Mouse (Mus musculus): Measurements from ENCODE around the gene Ptp4a2. TPM values are rescaled to one million over a fixed set of nuclear protein-coding genes. Genes with fewer than 3 reads are reported as not detected.

The Ptp4a2 gene
- polyA plus RNA-seq, 1 experiment from 2014 or later: 214 TPM

DNA sequence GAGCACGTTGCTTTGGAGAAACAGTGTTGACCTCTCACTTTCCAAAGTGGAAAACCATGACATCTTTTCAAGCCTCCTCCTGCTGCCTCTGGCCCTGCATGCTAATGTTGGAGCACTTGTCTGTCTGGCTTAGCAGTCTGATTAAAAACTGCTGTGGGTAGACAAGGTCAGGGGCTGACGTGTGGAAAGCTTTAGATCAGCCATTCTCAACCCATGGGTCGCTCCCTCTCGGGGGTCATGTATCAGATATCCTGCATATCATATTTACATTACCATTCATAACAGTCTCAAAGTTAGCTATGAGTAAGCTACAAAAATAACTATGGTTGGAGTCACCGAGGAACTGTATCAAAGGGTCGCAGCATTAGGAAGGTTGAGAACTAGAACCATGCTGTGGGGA, 57.2 kb downstream of the Ptp4a2 start:
- Histone ChIP-seq H3K4me3 (ENCODE audit: low read depth, low read length) (no peak overlapping the region), H3K27ac (ENCODE audit: low read depth, low read length) (no peak overlapping the region), H3K9ac (ENCODE audit: low read length) (no peak overlapping the region), H3K9me3 (replicated peaks; ENCODE audit: control insufficient read depth, low read length) (no peaks in the 10 kb centered on the region), H3K36me3 (ENCODE audit: control insufficient read depth, insufficient read depth, low read length) (no peaks in the 10 kb centered on the region), H3K27me3 (replicated peaks; ENCODE audit: control insufficient read depth, insufficient read depth, low read length) (no peaks in the 10 kb centered on the region), H3K4me2 (ENCODE audit: low read length) (no peak overlapping the region), H3K4me1 (ENCODE audit: control insufficient read depth, insufficient read depth, low read length) (no peaks in the 10 kb centered on the region)
- WGBS: 77% methylated on average over 6 of the region's 6 CpGs
- DNase-seq (ENCODE audit: low spot score) (no peak), ATAC-seq (no peak)

- no peak for ATAC-seq
These were observed 59.5 kb downstream of the Ptp4a2 start for GRCm38 (mm10) chr4:129870483-129870882.

DNA sequence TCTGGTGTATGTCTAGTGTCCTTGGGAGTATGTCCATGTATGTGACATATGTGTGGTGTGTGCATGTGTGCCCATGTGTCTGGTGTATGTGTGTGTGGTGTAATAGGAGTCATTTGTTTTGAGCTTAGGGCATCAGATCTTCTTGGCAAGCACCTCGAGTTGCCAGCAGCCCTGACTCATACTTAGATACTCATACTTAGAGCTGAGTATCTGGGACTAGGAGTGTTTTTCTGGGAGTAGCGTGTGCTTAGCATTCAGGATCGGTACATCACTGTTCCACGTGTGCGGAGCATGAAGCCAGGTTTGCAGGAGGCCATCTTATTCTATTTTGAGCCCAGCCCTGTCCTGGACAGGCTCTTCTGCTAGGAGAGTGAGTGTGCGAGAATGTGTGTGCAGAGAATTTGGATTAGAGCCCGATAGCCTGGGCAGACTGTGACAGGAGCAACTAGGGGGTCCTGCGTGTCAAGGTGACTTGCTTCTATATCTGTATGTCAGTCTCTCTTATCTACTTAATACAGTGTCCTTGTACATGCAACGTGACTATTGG, 61.4 kb downstream of the Ptp4a2 start:
- ATAC-seq: no peak
- no peak overlapping the region for H3K4me2 ChIP-seq (ENCODE audit: low read length)
- 86% methylated on average over 9 of the region's 9 CpGs for WGBS
- no peaks in the 10 kb centered on the region for H3K27me3 ChIP-seq (replicated peaks; ENCODE audit: control insufficient read depth, insufficient read depth, low read length)
- no peaks in the 10 kb centered on the region for H3K9me3 ChIP-seq (replicated peaks; ENCODE audit: control insufficient read depth, low read length)
- no peak for DNase-seq (ENCODE audit: low spot score)
- peaks cover 6% of the 10 kb centered on the region; the same call in 1 of the 2 replicates for H3K4me1 ChIP-seq (ENCODE audit: control insufficient read depth, insufficient read depth, low read length)
- H3K36me3 ChIP-seq (ENCODE audit: control insufficient read depth, insufficient read depth, low read length): no peaks in the 10 kb centered on the region
- H3K27ac ChIP-seq (ENCODE audit: low read depth, low read length): no peak overlapping the region
- no peak overlapping the region for H3K4me3 ChIP-seq (ENCODE audit: low read depth, low read length)
- H3K9ac ChIP-seq (ENCODE audit: low read length): no peak overlapping the region

More at GRCm38 (mm10) chr4:129870483-129870882, 59.5 kb downstream of the Ptp4a2 start:
- Histone ChIP-seq H3K9me3 (replicated peaks; ENCODE audit: control insufficient read depth, low read length) (no peaks in the 10 kb centered on the region), H3K4me3 (ENCODE audit: low read depth, low read length) (no peak overlapping the region), H3K27me3 (replicated peaks; ENCODE audit: control insufficient read depth, insufficient read depth, low read length) (no peaks in the 10 kb centered on the region), H3K9ac (ENCODE audit: low read length) (no peak overlapping the region), H3K36me3 (ENCODE audit: control insufficient read depth, insufficient read depth, low read length) (no peaks in the 10 kb centered on the region), H3K4me2 (ENCODE audit: low read length) (no peak overlapping the region), H3K27ac (ENCODE audit: low read depth, low read length) (no peak overlapping the region), H3K4me1 (ENCODE audit: control insufficient read depth, insufficient read depth, low read length) (no peaks in the 10 kb centered on the region)
- 89% methylated on average over 6 of the region's 6 CpGs for WGBS
- DNase-seq (ENCODE audit: low spot score): no peak

- no peak overlapping the region for H3K4me3 ChIP-seq (ENCODE audit: low read depth, low read length)
- no peak overlapping the region for H3K9ac ChIP-seq (ENCODE audit: low read length)
- H3K4me1 ChIP-seq (ENCODE audit: control insufficient read depth, insufficient read depth, low read length): peaks cover 6% of the 10 kb centered on the region; the same call in 1 of the 2 replicates
- no peak overlapping the region for H3K27ac ChIP-seq (ENCODE audit: low read depth, low read length)
- no peak for ATAC-seq
- H3K9me3 ChIP-seq (replicated peaks; ENCODE audit: control insufficient read depth, low read length): no peaks in the 10 kb centered on the region
- 83% methylated on average over 10 of the region's 10 CpGs for WGBS
- H3K27me3 ChIP-seq (replicated peaks; ENCODE audit: control insufficient read depth, insufficient read depth, low read length): no peaks in the 10 kb centered on the region
- no peak overlapping the region for H3K4me2 ChIP-seq (ENCODE audit: low read length)
- H3K36me3 ChIP-seq (ENCODE audit: control insufficient read depth, insufficient read depth, low read length): no peaks in the 10 kb centered on the region
- DNase-seq (ENCODE audit: low spot score): no peak
These were observed 63.8 kb downstream of the Ptp4a2 start for GRCm38 (mm10) chr4:129874805-129875204.

- ATAC-seq: no peak
- H3K4me3 ChIP-seq (ENCODE audit: low read depth, low read length): no peak overlapping the region
- no peak overlapping the region for H3K4me2 ChIP-seq (ENCODE audit: low read length)
- DNase-seq (ENCODE audit: low spot score): no peak
- H3K9ac ChIP-seq (ENCODE audit: low read length): no peak overlapping the region
- H3K36me3 ChIP-seq (ENCODE audit: control insufficient read depth, insufficient read depth, low read length): no peaks in the 10 kb centered on the region
- H3K27ac ChIP-seq (ENCODE audit: low read depth, low read length): no peak overlapping the region
- H3K9me3 ChIP-seq (replicated peaks; ENCODE audit: control insufficient read depth, low read length): no peaks in the 10 kb centered on the region
- 83% methylated on average over 11 of the region's 11 CpGs for WGBS
- H3K4me1 ChIP-seq (ENCODE audit: control insufficient read depth, insufficient read depth, low read length): peaks cover 6% of the 10 kb centered on the region; the same call in 1 of the 2 replicates
- H3K27me3 ChIP-seq (replicated peaks; ENCODE audit: control insufficient read depth, insufficient read depth, low read length): no peaks in the 10 kb centered on the region
These were observed 64.4 kb downstream of the Ptp4a2 start for GRCm38 (mm10) chr4:129875406-129875805.

GRCm38 (mm10) chr4:129876831-129877764, 66.1 kb downstream of the Ptp4a2 start:
- no peaks in the 10 kb centered on the region for H3K9me3 ChIP-seq (replicated peaks; ENCODE audit: control insufficient read depth, low read length)
- H3K4me3 ChIP-seq (ENCODE audit: low read depth, low read length): peak overlapping the region; percentile 16; the same call in 1 of the 2 replicates
- no peaks in the 10 kb centered on the region for H3K36me3 ChIP-seq (ENCODE audit: control insufficient read depth, insufficient read depth, low read length)
- no peaks in the 10 kb centered on the region for H3K27me3 ChIP-seq (replicated peaks; ENCODE audit: control insufficient read depth, insufficient read depth, low read length)
- peak overlapping the region; percentile 52 for H3K9ac ChIP-seq (ENCODE audit: low read length)
- H3K4me1 ChIP-seq (ENCODE audit: control insufficient read depth, insufficient read depth, low read length): peaks cover 6% of the 10 kb centered on the region; the same call in 1 of the 2 replicates
- DNase-seq (ENCODE audit: low spot score) (peak; percentile 84), ATAC-seq (peak; percentile 81)
- H3K4me2 ChIP-seq (ENCODE audit: low read length): peak overlapping the region; percentile 48
- WGBS: 16% methylated on average over 21 of the region's 21 CpGs
- H3K27ac ChIP-seq (ENCODE audit: low read depth, low read length): peak overlapping the region; percentile 69

GRCm38 (mm10) chr4:129877967-129878655, 67.1 kb downstream of the Ptp4a2 start:
- ATAC-seq (no peak), DNase-seq (ENCODE audit: low spot score) (no peak)
- H3K27me3 ChIP-seq (replicated peaks; ENCODE audit: control insufficient read depth, insufficient read depth, low read length): no peaks in the 10 kb centered on the region
- peak overlapping the region; percentile 69; the same call in 1 of the 2 replicates for H3K27ac ChIP-seq (ENCODE audit: low read depth, low read length)
- H3K9me3 ChIP-seq (replicated peaks; ENCODE audit: control insufficient read depth, low read length): no peaks in the 10 kb centered on the region
- peaks cover 9% of the 10 kb centered on the region; the same call in 1 of the 2 replicates for H3K4me1 ChIP-seq (ENCODE audit: control insufficient read depth, insufficient read depth, low read length)
- H3K36me3 ChIP-seq (ENCODE audit: control insufficient read depth, insufficient read depth, low read length): no peaks in the 10 kb centered on the region
- H3K9ac ChIP-seq (ENCODE audit: low read length): peak overlapping the region; percentile 52; the same call in 1 of the 2 replicates
- WGBS: 69% methylated on average over 11 of the region's 11 CpGs
- H3K4me3 ChIP-seq (ENCODE audit: low read depth, low read length): no peak overlapping the region
- peak overlapping the region; percentile 48 for H3K4me2 ChIP-seq (ENCODE audit: low read length)

GRCm38 (mm10) chr4:129878656-129879145, 67.7 kb downstream of the Ptp4a2 start:
- Histone ChIP-seq H3K4me2 (ENCODE audit: low read length) (no peak overlapping the region), H3K4me3 (ENCODE audit: low read depth, low read length) (no peak overlapping the region), H3K9ac (ENCODE audit: low read length) (no peak overlapping the region), H3K4me1 (ENCODE audit: control insufficient read depth, insufficient read depth, low read length) (peaks cover 9% of the 10 kb centered on the region; the same call in 1 of the 2 replicates), H3K27me3 (replicated peaks; ENCODE audit: control insufficient read depth, insufficient read depth, low read length) (no peaks in the 10 kb centered on the region), H3K9me3 (replicated peaks; ENCODE audit: control insufficient read depth, low read length) (no peaks in the 10 kb centered on the region), H3K27ac (ENCODE audit: low read depth, low read length) (no peak overlapping the region), H3K36me3 (ENCODE audit: control insufficient read depth, insufficient read depth, low read length) (no peaks in the 10 kb centered on the region)
- ATAC-seq (no peak), DNase-seq (ENCODE audit: low spot score) (no peak)
- 70% methylated on average over 8 of the region's 8 CpGs for WGBS

Measured in forebrain, embryonic 14.5 days (tissue).